ENCODE assay signal across 20 mouse cellular contexts in the genomic region with DNA sequence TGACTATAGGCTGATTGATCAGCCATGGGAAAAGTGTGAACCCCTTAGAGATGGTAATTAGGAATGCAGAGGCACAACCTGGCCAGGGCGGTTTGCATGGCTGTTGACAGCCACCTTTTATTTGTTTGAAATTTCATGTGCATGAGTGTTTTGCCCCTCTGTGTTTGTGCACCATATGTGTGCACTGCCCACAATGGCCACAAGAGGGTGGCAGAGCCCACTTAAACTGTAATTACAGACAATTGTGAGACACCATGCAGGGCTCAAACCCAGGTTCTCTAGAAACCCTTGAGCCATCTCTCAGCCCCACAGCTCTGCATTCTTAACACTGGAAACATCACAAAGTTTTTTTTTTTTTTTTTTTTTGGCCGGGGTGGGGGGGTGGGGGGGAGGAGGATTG. TPM values are rescaled to one million over a fixed set of nuclear protein-coding genes. Genes with fewer than 3 reads are reported as not detected.
DNase-seq lines count a peak whose midpoint lies in the region; ATAC-seq and TF ChIP-seq lines count a peak whose summit lies in the region.
"Had no signal": no experiment of that assay in that cellular context is flagged by ENCODE, and none has a peak within 500 bp of the region (broad histone marks: within the 10 kb centered on the region; RNA-seq: fewer than 3 reads in every experiment).

No protein-coding gene starts in this region.

- WGBS in heart, embryonic 10.5 days = 92% methylated on average over 2 of the region's 2 CpGs
- 74% methylated on average over 2 of the region's 2 CpGs for WGBS in liver, postnatal 0 days (ENCODE audit: insufficient replicate concordance)
- WGBS in liver, embryonic 11.5 days = 87% methylated on average over 2 of the region's 2 CpGs

- TF ChIP-seq CTCF in liver, postnatal 0 days (IDR thresholded peaks at IDR 0.05; ENCODE audit: low read depth) = peak; percentile 45
- TF ChIP-seq CTCF in cortical plate, adult 2 months (IDR thresholded peaks at IDR 0.05; ENCODE audit: extremely low read depth, insufficient read depth, low read length) = 0 out of 2 replicates have a peak, but pooled peaks have one; percentile 19

- H3K9ac ChIP-seq in liver, postnatal 0 days (replicated peaks) = no peak overlapping the region
- no peak overlapping the region for H3K9ac ChIP-seq in liver, embryonic 11.5 days (ENCODE audit: low read depth, low read length)
- H3K9ac ChIP-seq: forebrain, embryonic 15.5 days; hindbrain, embryonic 12.5 days; liver, embryonic 13.5 days; neural tube, embryonic 12.5 days had no signal

- no peak overlapping the region for H3K27ac ChIP-seq in heart, embryonic 10.5 days
- no peak overlapping the region for H3K27ac ChIP-seq in liver, postnatal 0 days (ENCODE audit: low read depth)
- no peak overlapping the region for H3K27ac ChIP-seq in liver, embryonic 11.5 days (ENCODE audit: low read depth, low read length)
- H3K27ac ChIP-seq in cortical plate, adult 2 months (ENCODE audit: insufficient read depth, low read length) = no peak overlapping the region
- H3K27ac ChIP-seq: forebrain, embryonic 15.5 days; hindbrain, embryonic 12.5 days; liver, embryonic 13.5 days; macrophage; neural tube, embryonic 12.5 days had no signal

- H3K4me3 ChIP-seq in heart, embryonic 10.5 days = no peak overlapping the region
- H3K4me3 ChIP-seq in liver, postnatal 0 days (ENCODE audit: low read depth, low read length) = no peak overlapping the region
- H3K4me3 ChIP-seq in liver, embryonic 11.5 days (ENCODE audit: low read depth, low read length) = no peak overlapping the region
- no peak overlapping the region for H3K4me3 ChIP-seq in cortical plate, adult 2 months (ENCODE audit: insufficient read depth, low read length)
- H3K4me3 ChIP-seq: forebrain, embryonic 15.5 days; hindbrain, embryonic 12.5 days; liver, embryonic 13.5 days; neural tube, embryonic 12.5 days had no signal

- TF ChIP-seq EP300 in liver, postnatal 0 days (IDR thresholded peaks at IDR 0.05; ENCODE audit: low read depth) = no peak

- ATAC-seq in liver, postnatal 0 days = no peak
- ATAC-seq in liver, embryonic 11.5 days (replicated peaks; ENCODE audit: low FRiP score) = no peak
- ATAC-seq: forebrain, embryonic 15.5 days; midbrain, embryonic 16.5 days had no signal

- peaks cover 5% of the 10 kb centered on the region; the same call in 1 of the 2 replicates for H3K9me3 ChIP-seq in heart, embryonic 10.5 days
- no peaks in the 10 kb centered on the region for H3K9me3 ChIP-seq in liver, postnatal 0 days (ENCODE audit: low read length)
- no peaks in the 10 kb centered on the region for H3K9me3 ChIP-seq in liver, embryonic 11.5 days (ENCODE audit: control insufficient read depth, low read length)
- H3K9me3 ChIP-seq: forebrain, embryonic 15.5 days; hindbrain, embryonic 12.5 days; liver, embryonic 13.5 days had no signal

- no peak for TF ChIP-seq POLR2A in cortical plate, adult 2 months (IDR thresholded peaks at IDR 0.05; ENCODE audit: extremely low read depth, insufficient read depth, low read length)

- DNase-seq in heart, embryonic 10.5 days (ENCODE audit: low spot score) = peak; percentile 27
- DNase-seq in heart, adult 9 months (ENCODE audit: low spot score in 2 of 2) = no peak
- no peak for DNase-seq in liver, postnatal 0 days
- DNase-seq in liver, embryonic 11.5 days (ENCODE audit: low spot score) = no peak
- peak; percentile 25 for DNase-seq in ES-CJ7 (ENCODE audit: low read depth, low spot score)
- DNase-seq in urinary bladder, postnatal 14 days (ENCODE audit: low spot score) = no peak
- DNase-seq: adrenal gland, adult 2 months; cerebellum, postnatal 36 days; gastrocnemius, postnatal 14 days; kidney, adult 8-10 months; liver, embryonic 13.5 days; thymus, postnatal 36 days had no signal

- H3K36me3 ChIP-seq in heart, embryonic 10.5 days = no peaks in the 10 kb centered on the region
- H3K36me3 ChIP-seq in liver, postnatal 0 days (replicated peaks; ENCODE audit: insufficient read depth, low read length) = no peaks in the 10 kb centered on the region
- no peaks in the 10 kb centered on the region for H3K36me3 ChIP-seq in liver, embryonic 11.5 days (ENCODE audit: control insufficient read depth, insufficient read depth, low read length)
- H3K36me3 ChIP-seq: forebrain, embryonic 15.5 days; hindbrain, embryonic 12.5 days; liver, embryonic 13.5 days; neural tube, embryonic 12.5 days had no signal

- H3K4me2 ChIP-seq in liver, postnatal 0 days (ENCODE audit: low read depth, low read length) = no peak overlapping the region
- no peak overlapping the region for H3K4me2 ChIP-seq in liver, embryonic 11.5 days
- H3K4me2 ChIP-seq: forebrain, embryonic 15.5 days; hindbrain, embryonic 12.5 days; liver, embryonic 13.5 days; neural tube, embryonic 12.5 days had no signal

- H3K27me3 ChIP-seq in heart, embryonic 10.5 days (ENCODE audit: insufficient read depth, poor library complexity, severe bottlenecking) = no peaks in the 10 kb centered on the region
- no peaks in the 10 kb centered on the region for H3K27me3 ChIP-seq in liver, postnatal 0 days (ENCODE audit: insufficient read depth, low read length)
- no peaks in the 10 kb centered on the region for H3K27me3 ChIP-seq in liver, embryonic 11.5 days (replicated peaks; ENCODE audit: control insufficient read depth, insufficient read depth, low read length)
- H3K27me3 ChIP-seq: forebrain, embryonic 15.5 days; hindbrain, embryonic 12.5 days; liver, embryonic 13.5 days; neural tube, embryonic 12.5 days had no signal

- H3K4me1 ChIP-seq in heart, embryonic 10.5 days = peaks cover 4% of the 10 kb centered on the region; the same call in 1 of the 2 replicates
- no peaks in the 10 kb centered on the region for H3K4me1 ChIP-seq in liver, postnatal 0 days (ENCODE audit: insufficient read depth)
- no peaks in the 10 kb centered on the region for H3K4me1 ChIP-seq in liver, embryonic 11.5 days (replicated peaks; ENCODE audit: control insufficient read depth, insufficient read depth, low read length)
- H3K4me1 ChIP-seq in cortical plate, adult 2 months (ENCODE audit: control insufficient read depth, insufficient read depth, low read length) = no peaks in the 10 kb centered on the region
- H3K4me1 ChIP-seq: liver, embryonic 13.5 days had no signal

RNA-seq across cellular contexts. Expression of a gene that starts 19.7 kb away (rescaled TPM):
- polyA plus RNA-seq in heart, embryonic 10.5 days (2016; fragmentation: Nextera tagmentation; extraction: Ambion mirVana) = 4.8 and 7.9 TPM in 2 replicates
- 0.11 and 0.28 TPM in 2 replicates for polyA plus RNA-seq in liver, postnatal 0 days (2015; fragmentation: Nextera tagmentation; extraction: Ambion mirVana)
- polyA plus RNA-seq in liver, embryonic 11.5 days (2014; fragmentation: Nextera tagmentation; extraction: Ambion mirVana) = 2.7 and 3.3 TPM in 2 replicates
- 333 and 339 TPM in 2 replicates for polyA plus RNA-seq in cortical plate, adult 2 months (2012; rRNA removed)

RNA-seq across cellular contexts. Expression of a gene that starts 40.7 kb away (rescaled TPM):
- polyA plus RNA-seq in heart, embryonic 10.5 days (2016; fragmentation: Nextera tagmentation; extraction: Ambion mirVana) = 0.18 TPM in 1 of 2 replicates, not detected in the other
- polyA plus RNA-seq in liver, postnatal 0 days (2015; fragmentation: Nextera tagmentation; extraction: Ambion mirVana) = not detected in 2 replicates
- polyA plus RNA-seq in liver, embryonic 11.5 days (2014; fragmentation: Nextera tagmentation; extraction: Ambion mirVana) = not detected in 2 replicates
- not detected in 2 replicates for polyA plus RNA-seq in cortical plate, adult 2 months (2012; rRNA removed)
- polyA plus RNA-seq: adrenal gland, adult 2 months; forebrain, embryonic 15.5 days; heart, embryonic 14.5 days; hindbrain, embryonic 12.5 days; liver, embryonic 13.5 days; macrophage; midbrain, embryonic 16.5 days; neural tube, embryonic 12.5 days; stomach, embryonic 14.5 days had no signal

Comparison
In these comparisons a context has a peak if more than half of its experiments do, and no peak if none do; other contexts are left out.
1. DNase-seq: peak in heart, embryonic 10.5 days (single experiment) and ES-CJ7 (single experiment); none in heart, adult 9 months (0 of 2), liver, postnatal 0 days (single experiment), liver, embryonic 11.5 days (single experiment) and urinary bladder, postnatal 14 days (single experiment).
2. RNA of a gene that starts 19.7 kb away (polyA plus RNA-seq): 333 to 339 TPM in cortical plate, adult 2 months; 4.8 to 7.9 TPM in heart, embryonic 10.5 days, 2.7 to 3.3 TPM in liver, embryonic 11.5 days and 0.11 to 0.28 TPM in liver, postnatal 0 days; every median in the first group is over 10 times any median in the second.